Mouse (Mus musculus) cortical plate, adult 2 months (tissue): Measurements from ENCODE around the gene Bcas3.

Experiments
- CTCF ChIP-seq: fragments of 200-500 bp; IDR thresholded peaks from 2 replicates; pipeline ENCODE4 v1.5.1; 2011; ENCODE audit warnings: mild to moderate bottlenecking, control low read depth, low read length; ENCODE audit not compliant: insufficient read depth; ENCODE audit errors: extremely low read depth
- POLR2A ChIP-seq: fragments of 200-500 bp; IDR thresholded peaks from 2 replicates; pipeline ENCODE4 v1.6.1; 2011; ENCODE audit warnings: mild to moderate bottlenecking, low read length, control low read depth; ENCODE audit not compliant: insufficient read depth; ENCODE audit errors: extremely low read depth

DNA sequence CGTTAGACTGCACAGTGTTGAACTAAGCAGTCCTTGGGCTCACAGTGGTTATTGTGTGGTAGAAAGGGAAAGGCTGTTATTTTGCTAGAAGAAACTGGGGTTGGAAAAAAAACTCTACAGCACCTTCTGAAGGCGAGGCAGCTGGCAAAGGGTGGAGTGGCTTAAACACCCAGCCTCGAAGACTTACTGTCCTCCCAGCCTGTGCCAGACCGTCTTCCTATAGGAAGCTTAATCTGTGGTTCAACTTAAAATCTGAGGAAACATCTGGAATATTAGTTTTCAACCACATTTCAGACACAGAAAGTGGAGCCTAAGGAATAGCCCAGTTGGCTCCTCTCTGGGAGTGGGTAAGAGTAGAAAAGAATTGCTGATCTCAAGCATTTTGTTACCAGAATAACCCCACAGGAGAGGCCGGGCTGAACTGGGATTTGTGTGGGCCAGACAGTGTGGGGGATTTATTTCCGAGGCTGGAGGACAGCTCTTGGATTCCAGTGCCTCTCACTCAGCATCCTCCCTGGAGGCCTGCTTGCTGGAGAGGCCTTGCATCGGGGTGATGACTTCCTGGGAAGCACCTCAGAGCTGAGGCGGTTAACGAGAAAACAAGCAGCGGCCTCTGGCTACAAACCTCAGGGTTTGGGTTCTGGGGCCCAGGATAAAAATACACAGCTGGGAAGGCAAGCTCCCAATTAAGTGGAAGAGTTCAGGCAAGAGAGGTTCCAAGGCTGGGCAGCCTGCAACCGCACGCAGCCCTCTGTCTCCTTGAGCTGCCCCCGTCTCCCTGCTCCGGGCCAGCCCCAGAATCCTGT is 406.9 kb downstream of the Bcas3 start:
- TF ChIP-seq POLR2A (no peak), CTCF (no peak)
